Mouse (Mus musculus) forebrain, embryonic 12.5 days (tissue): ENCODE results near the gene Rnf20. TPM values are rescaled to one million over a fixed set of nuclear protein-coding genes. Genes with fewer than 3 reads are reported as not detected.
A peak's percentile ranks its signal among the peaks of the same experiment; 100 is the strongest.
"Not testable (repeated sequence)": the region's sequence is repeated elsewhere in the genome, so short reads cannot be mapped to it uniquely, and the experiment has no call there.

Experiments used
- ATAC-seq: fragments of 200-750 bp; cut with Nextera tagmentation; 2 replicates; pipeline ENCODE4 v1.8.0; 2017; ENCODE audit warnings: moderate TSS enrichment; ENCODE audit not compliant: low FRiP score
- H3K27ac ChIP-seq: fragments of 300-500 bp; sonication (generic); 2 replicates; pipeline ENCODE4 v1.5.1; 2016; ENCODE audit warnings: mild to moderate bottlenecking
- H3K27me3 ChIP-seq: fragments of 300-500 bp; sonication (generic); 2 replicates; pipeline ENCODE4 v1.6.1; 2016; ENCODE audit warnings: mild to moderate bottlenecking
- H3K36me3 ChIP-seq: fragments of 300-500 bp; sonication (generic); replicated peaks from 2 replicates; pipeline ENCODE4 v1.6.1; 2016; ENCODE audit warnings: mild to moderate bottlenecking
- H3K4me1 ChIP-seq: fragments of 300-500 bp; sonication (generic); 2 replicates; pipeline ENCODE4 v1.6.1; 2016
- H3K4me2 ChIP-seq: fragments of 300-500 bp; sonication (generic); 2 replicates; pipeline ENCODE4 v1.6.1; 2016; ENCODE audit warnings: mild to moderate bottlenecking, moderate library complexity
- H3K4me3 ChIP-seq: fragments of 300-500 bp; sonication (generic); replicated peaks from 2 replicates; pipeline ENCODE4 v1.5.1; 2016; ENCODE audit warnings: mild to moderate bottlenecking
- H3K9ac ChIP-seq: fragments of 300-500 bp; sonication (generic); 2 replicates; pipeline ENCODE4 v1.6.1; 2016; ENCODE audit warnings: mild to moderate bottlenecking
- H3K9me3 ChIP-seq: fragments of 300-500 bp; sonication (generic); 2 replicates; pipeline ENCODE4 v1.6.1; 2016
- WGBS: fragments of 180-500 bp; shearing (Covaris S2); methylation state at CpG from one replicate; pipeline ENCODE4 v1.1.7; 2016; 5-methylcytosine and 5-hydroxymethylcytosine counted together
- polyA plus RNA-seq: library from polyadenylated mRNA; unstranded; fragments of >200 nt; fragmentation: Nextera tagmentation; extraction: Ambion mirVana; gene quantifications from 2 replicates; pipeline ENCODE4 v1.2.1, GENCODE M21; 2016

The Rnf20 gene
- polyA plus RNA-seq, 1 experiment from 2014 or later: 68.2 TPM

- 95% methylated on average over 10 of the region's 10 CpGs for WGBS
Measured at GRCm38 (mm10) chr4:49616924-49617323, 14.9 kb upstream of the Rnf20 start.

GRCm38 (mm10) chr4:49619861-49620260 lies 11.9 kb upstream of the Rnf20 start:
- WGBS: 86% methylated on average over 7 of the region's 7 CpGs
- H3K36me3 ChIP-seq, H3K4me1 ChIP-seq, H3K4me2 ChIP-seq, H3K27ac ChIP-seq, H3K4me3 ChIP-seq, H3K9me3 ChIP-seq, H3K9ac ChIP-seq, ATAC-seq, H3K27me3 ChIP-seq: not testable (repeated sequence)

More at GRCm38 (mm10) chr4:49616924-49617323, 14.9 kb upstream of the Rnf20 start:
- H3K4me2 ChIP-seq: no peak overlapping the region
- H3K36me3 ChIP-seq: no peaks in the 10 kb centered on the region
- no peaks in the 10 kb centered on the region for H3K9me3 ChIP-seq
- H3K27me3 ChIP-seq: no peaks in the 10 kb centered on the region
- no peak overlapping the region for H3K9ac ChIP-seq
- H3K27ac ChIP-seq: no peak overlapping the region
- H3K4me1 ChIP-seq: no peaks in the 10 kb centered on the region
- ATAC-seq: no peak
- H3K4me3 ChIP-seq: no peak overlapping the region

- Histone ChIP-seq H3K27me3 (no peaks in the 10 kb centered on the region), H3K4me3 (no peak overlapping the region), H3K36me3 (no peaks in the 10 kb centered on the region), H3K9ac (no peak overlapping the region), H3K4me1 (no peaks in the 10 kb centered on the region), H3K9me3 (no peaks in the 10 kb centered on the region), H3K4me2 (no peak overlapping the region), H3K27ac (no peak overlapping the region)
- no peak for ATAC-seq
- WGBS: 87% methylated on average over 2 of the region's 2 CpGs
Measured at GRCm38 (mm10) chr4:49622272-49622671, 9.5 kb upstream of the Rnf20 start.

GRCm38 (mm10) chr4:49623916-49624315 lies 7.9 kb upstream of the Rnf20 start:
- WGBS: 88% methylated on average over 4 of the region's 4 CpGs
- no peaks in the 10 kb centered on the region for H3K27me3 ChIP-seq
- no peak overlapping the region for H3K4me2 ChIP-seq
- no peaks in the 10 kb centered on the region for H3K9me3 ChIP-seq
- no peaks in the 10 kb centered on the region for H3K4me1 ChIP-seq
- no peak overlapping the region for H3K9ac ChIP-seq
- H3K27ac ChIP-seq: no peak overlapping the region
- H3K36me3 ChIP-seq: no peaks in the 10 kb centered on the region
- H3K4me3 ChIP-seq: no peak overlapping the region
- ATAC-seq: no peak

- ATAC-seq, H3K4me2 ChIP-seq, H3K27me3 ChIP-seq, H3K36me3 ChIP-seq, H3K4me1 ChIP-seq, H3K9me3 ChIP-seq, H3K9ac ChIP-seq, H3K27ac ChIP-seq, H3K4me3 ChIP-seq: not testable (repeated sequence)
- 90% methylated on average over 4 of the region's 4 CpGs for WGBS
Measured at GRCm38 (mm10) chr4:49624969-49625368, 6.8 kb upstream of the Rnf20 start.

GRCm38 (mm10) chr4:49626973-49627372 lies 4.8 kb upstream of the Rnf20 start:
- 4% methylated on average over 3 of the region's 3 CpGs for WGBS
- Histone ChIP-seq H3K9ac (no peak overlapping the region), H3K4me2 (no peak overlapping the region), H3K36me3 (no peaks in the 10 kb centered on the region), H3K9me3 (no peaks in the 10 kb centered on the region), H3K27ac (no peak overlapping the region), H3K4me3 (no peak overlapping the region), H3K27me3 (no peaks in the 10 kb centered on the region), H3K4me1 (no peaks in the 10 kb centered on the region)
- ATAC-seq: no peak

- H3K9ac ChIP-seq: no peak overlapping the region
- H3K27ac ChIP-seq: no peak overlapping the region
- peaks cover 9% of the 10 kb centered on the region for H3K4me1 ChIP-seq
- WGBS: 82% methylated on average over 5 of the region's 5 CpGs
- no peak overlapping the region for H3K4me3 ChIP-seq
- H3K4me2 ChIP-seq: no peak overlapping the region
- ATAC-seq: no peak
- H3K36me3 ChIP-seq: no peaks in the 10 kb centered on the region
- no peaks in the 10 kb centered on the region for H3K9me3 ChIP-seq
- no peaks in the 10 kb centered on the region for H3K27me3 ChIP-seq
Measured at GRCm38 (mm10) chr4:49628941-49629340, 2.9 kb upstream of the Rnf20 start.

- Histone ChIP-seq H3K36me3 (peaks cover 29% of the 10 kb centered on the region), H3K9me3 (no peaks in the 10 kb centered on the region), H3K27ac (peak overlapping the region; percentile 89), H3K27me3 (no peaks in the 10 kb centered on the region), H3K4me2 (peak overlapping the region; percentile 78), H3K9ac (peak overlapping the region; percentile 85), H3K4me1 (peaks cover 9% of the 10 kb centered on the region), H3K4me3 (peak overlapping the region; percentile 80)
- no peak for ATAC-seq
- WGBS: under 1% methylated on average over 30 of the region's 30 CpGs
Measured at GRCm38 (mm10) chr4:49632139-49632481, 304 bp downstream of the Rnf20 start.

GRCm38 (mm10) chr4:49637821-49638220 lies 6.0 kb downstream of the Rnf20 start:
- ATAC-seq: no peak
- Histone ChIP-seq H3K4me2 (no peak overlapping the region), H3K9me3 (no peaks in the 10 kb centered on the region), H3K36me3 (peaks cover 66% of the 10 kb centered on the region), H3K9ac (no peak overlapping the region), H3K27ac (no peak overlapping the region), H3K4me1 (peaks cover 6% of the 10 kb centered on the region), H3K4me3 (no peak overlapping the region), H3K27me3 (no peaks in the 10 kb centered on the region)
- 96% methylated on average over 11 of the region's 11 CpGs for WGBS

- Histone ChIP-seq H3K4me3 (no peak overlapping the region), H3K9me3 (no peaks in the 10 kb centered on the region), H3K9ac (no peak overlapping the region), H3K4me1 (no peaks in the 10 kb centered on the region), H3K27me3 (no peaks in the 10 kb centered on the region), H3K4me2 (no peak overlapping the region), H3K36me3 (peaks cover 74% of the 10 kb centered on the region), H3K27ac (no peak overlapping the region)
- WGBS: 84% methylated on average over 2 of the region's 2 CpGs
- ATAC-seq: no peak
Measured at GRCm38 (mm10) chr4:49639913-49640312, 8.1 kb downstream of the Rnf20 start.

- no peak overlapping the region for H3K27ac ChIP-seq
- ATAC-seq: no peak
- no peaks in the 10 kb centered on the region for H3K4me1 ChIP-seq
- H3K4me2 ChIP-seq: no peak overlapping the region
- H3K4me3 ChIP-seq: no peak overlapping the region
- H3K9me3 ChIP-seq: no peaks in the 10 kb centered on the region
- 88% methylated on average over 1 of the region's 1 CpGs for WGBS
- no peak overlapping the region for H3K9ac ChIP-seq
- peaks cover 55% of the 10 kb centered on the region for H3K36me3 ChIP-seq
- no peaks in the 10 kb centered on the region for H3K27me3 ChIP-seq
Measured at GRCm38 (mm10) chr4:49659421-49659820, 27.6 kb downstream of the Rnf20 start.

- no peaks in the 10 kb centered on the region for H3K9me3 ChIP-seq
- H3K9ac ChIP-seq: no peak overlapping the region
- H3K27me3 ChIP-seq: no peaks in the 10 kb centered on the region
- H3K4me3 ChIP-seq: no peak overlapping the region
- no peak overlapping the region for H3K27ac ChIP-seq
- peaks cover 38% of the 10 kb centered on the region for H3K36me3 ChIP-seq
- H3K4me2 ChIP-seq: no peak overlapping the region
- H3K4me1 ChIP-seq: no peaks in the 10 kb centered on the region
- WGBS: 97% methylated on average over 9 of the region's 9 CpGs
- ATAC-seq: no peak
Measured at GRCm38 (mm10) chr4:49661664-49662063, 29.9 kb downstream of the Rnf20 start.

GRCm38 (mm10) chr4:49662231-49662630 lies 30.4 kb downstream of the Rnf20 start:
- H3K36me3 ChIP-seq: peaks cover 36% of the 10 kb centered on the region
- H3K9me3 ChIP-seq: no peaks in the 10 kb centered on the region
- ATAC-seq: no peak
- H3K9ac ChIP-seq: no peak overlapping the region
- no peaks in the 10 kb centered on the region for H3K4me1 ChIP-seq
- no peaks in the 10 kb centered on the region for H3K27me3 ChIP-seq
- no peak overlapping the region for H3K4me2 ChIP-seq
- H3K4me3 ChIP-seq: no peak overlapping the region
- no peak overlapping the region for H3K27ac ChIP-seq
- WGBS: 89% methylated on average over 4 of the region's 4 CpGs

- Histone ChIP-seq H3K4me1 (no peaks in the 10 kb centered on the region), H3K27ac (no peak overlapping the region), H3K36me3 (peaks cover 22% of the 10 kb centered on the region), H3K4me3 (no peak overlapping the region), H3K27me3 (no peaks in the 10 kb centered on the region), H3K9me3 (no peaks in the 10 kb centered on the region), H3K9ac (no peak overlapping the region), H3K4me2 (no peak overlapping the region)
- ATAC-seq: no peak
- WGBS: 80% methylated on average over 5 of the region's 5 CpGs
Measured at GRCm38 (mm10) chr4:49664850-49665249, 33.0 kb downstream of the Rnf20 start.
